Mouse (Mus musculus) lung, postnatal 36 days (tissue): ENCODE results near the gene Olfr1023.

Experiments
- DNase-seq: peaks from one replicate; pipeline ENCODE4 v3.0.0; 2022; ENCODE audit warnings: mixed read lengths

The Olfr1023 gene

DNA sequence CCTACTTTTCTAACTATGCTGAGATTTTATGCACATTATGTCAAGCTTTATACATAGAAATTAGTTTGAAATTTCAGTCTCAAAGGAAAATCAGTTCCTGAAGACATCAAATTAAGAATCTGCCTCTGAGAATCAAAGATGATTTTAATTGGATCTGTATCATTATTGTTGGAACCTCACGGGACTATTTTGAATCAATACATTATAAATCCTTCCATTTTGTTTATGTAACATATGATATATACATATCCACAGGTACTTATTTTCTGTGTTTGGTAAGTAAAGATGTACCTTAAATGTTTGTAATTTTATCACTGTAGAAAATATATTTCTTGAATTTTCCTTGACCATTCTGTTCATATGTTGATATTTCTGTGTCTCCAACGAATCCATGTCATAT, at the start of gene Olfr1023:
Gene Olfr1023 (plus strand): TSS at position 301 of the 400 bp plus-strand sequence.
- DNase-seq: no peak

DNA sequence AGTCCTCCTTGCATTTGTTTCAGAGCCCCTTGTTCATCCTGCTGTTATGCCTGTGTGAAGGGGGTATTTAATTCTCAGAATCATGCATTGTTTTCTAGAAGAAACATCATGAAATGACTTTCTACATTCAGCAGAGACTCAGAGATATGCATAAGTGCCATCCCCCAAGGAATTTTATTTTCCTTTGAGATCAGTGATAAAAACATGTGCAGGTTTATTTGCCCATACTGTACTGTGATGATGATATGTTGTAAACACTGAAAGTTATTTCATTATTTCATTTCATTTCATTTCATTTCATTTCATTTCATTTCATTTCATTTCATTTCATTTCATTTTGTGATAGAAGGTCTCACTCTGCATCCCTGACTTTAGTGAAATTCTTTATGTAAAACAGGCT, 40.1 kb upstream of the Olfr1023 start, which contains the start of gene Olfr1019:
Gene Olfr1019 (minus strand): TSS at position 101 of the 400 bp plus-strand sequence.
- no peak for DNase-seq

GRCm38 (mm10) chr2:85846730-85847129, 38.7 kb upstream of the Olfr1023 start, which contains the start of gene Olfr1020:
Gene Olfr1020, plus strand, starts transcription at chr2:85847030.
- no peak for DNase-seq

GRCm38 (mm10) chr2:85868294-85868693, 17.1 kb upstream of the Olfr1023 start, which contains the start of gene Olfr1022:
Gene Olfr1022, plus strand, starts transcription at chr2:85868594.
- no peak for DNase-seq

- DNase-seq: no peak
Observed at GRCm38 (mm10) chr2:85904952-85905351, 19.5 kb downstream of the Olfr1023 start, which contains the start of gene Olfr1024. Gene Olfr1024, minus strand, starts transcription at chr2:85905052.

- no peak for DNase-seq
Observed at GRCm38 (mm10) chr2:85913197-85913596, 27.8 kb downstream of the Olfr1023 start.

DNA sequence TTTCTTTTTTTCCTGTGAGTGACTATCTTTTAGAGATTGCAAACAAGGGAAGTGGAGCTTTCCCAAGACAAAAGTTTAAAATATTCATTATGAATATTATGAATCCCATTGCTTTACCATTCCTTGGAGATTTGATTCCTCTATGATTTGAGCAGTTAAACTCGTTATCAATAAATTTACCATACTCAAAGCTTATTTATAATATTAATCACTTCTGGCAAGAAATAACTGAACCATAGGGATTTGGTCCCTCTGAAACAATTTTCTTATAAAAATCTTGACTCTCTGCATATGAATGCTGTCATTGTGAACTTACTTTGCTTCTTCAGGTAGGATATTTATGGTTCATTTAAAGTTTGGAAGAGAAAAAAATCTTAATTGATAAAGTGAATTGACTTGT, 29.5 kb downstream of the Olfr1023 start, which contains the start of gene Olfr1025-ps1:
Gene Olfr1025-ps1 (plus strand): TSS at position 301 of the 400 bp plus-strand sequence.
- no peak for DNase-seq

DNA sequence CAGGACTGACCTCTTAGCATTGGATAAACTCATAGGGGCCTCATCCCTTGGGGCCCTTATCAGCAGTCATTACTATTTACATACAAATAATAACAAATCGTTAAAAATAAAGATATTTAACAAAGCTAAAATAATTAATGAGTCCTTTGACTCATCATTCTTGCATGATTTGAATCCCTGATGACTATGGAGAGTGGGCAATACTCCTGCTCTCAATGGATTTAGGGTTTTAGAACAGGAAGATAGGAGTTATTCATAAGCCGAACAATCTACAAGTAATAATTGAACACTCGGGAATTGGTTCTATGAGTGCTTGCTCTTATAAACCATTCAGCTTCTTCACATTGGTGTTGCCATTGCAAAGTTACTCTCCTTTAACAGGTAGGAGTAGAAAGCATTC, 35.8 kb downstream of the Olfr1023 start, which contains the start of gene Olfr1026:
Gene Olfr1026 (plus strand): TSS at position 301 of the 400 bp plus-strand sequence.
- no peak for DNase-seq
